Mouse (Mus musculus) ovary, adult 10 weeks (tissue): ENCODE measurements around the gene Bcl11a. TPM values are rescaled to one million over a fixed set of nuclear protein-coding genes. Genes with fewer than 3 reads are reported as not detected.

Source experiments
- polyA plus RNA-seq: library from polyadenylated mRNA; stranded (reverse); fragments of 350-450 nt; fragmentation: Illumina TruSeq; extraction: RNeasy Lipid Tissue Mini Kit (QIAGEN cat#74804); gene quantifications from one replicate; pipeline ENCODE4 v1.2.3, GENCODE M21; 2014

Bcl11a gene
- 32.3 TPM for polyA plus RNA-seq

GRCm38 (mm10) chr11:24077795-24078705, at the start of gene Bcl11a:
Bcl11a (plus strand) TSS chr11:24078056.

GRCm38 (mm10) chr11:24074634-24075104, 3.2 kb upstream of the Bcl11a start, which contains the start of gene A830031A19Rik:
A830031A19Rik (minus strand) TSS chr11:24075054.

Other genes with a start within 250 kb of the Bcl11a start
- gene Papolg, start 182.8 kb upstream of the Bcl11a start, polyA plus RNA-seq, result 70.1 TPM
- gene A830031A19Rik, start 3.0 kb upstream of the Bcl11a start, polyA plus RNA-seq, result not detected